Mouse (Mus musculus) MEL-GATA-1-ER (cell line): ENCODE results near the gene Cdcp2.

Experiments
- DNase-seq: peaks from one replicate; pipeline ENCODE4 v3.0.0-alpha.2; 2012; ENCODE audit warnings: low read depth; ENCODE audit errors: extremely low read depth

Cdcp2 gene

DNA sequence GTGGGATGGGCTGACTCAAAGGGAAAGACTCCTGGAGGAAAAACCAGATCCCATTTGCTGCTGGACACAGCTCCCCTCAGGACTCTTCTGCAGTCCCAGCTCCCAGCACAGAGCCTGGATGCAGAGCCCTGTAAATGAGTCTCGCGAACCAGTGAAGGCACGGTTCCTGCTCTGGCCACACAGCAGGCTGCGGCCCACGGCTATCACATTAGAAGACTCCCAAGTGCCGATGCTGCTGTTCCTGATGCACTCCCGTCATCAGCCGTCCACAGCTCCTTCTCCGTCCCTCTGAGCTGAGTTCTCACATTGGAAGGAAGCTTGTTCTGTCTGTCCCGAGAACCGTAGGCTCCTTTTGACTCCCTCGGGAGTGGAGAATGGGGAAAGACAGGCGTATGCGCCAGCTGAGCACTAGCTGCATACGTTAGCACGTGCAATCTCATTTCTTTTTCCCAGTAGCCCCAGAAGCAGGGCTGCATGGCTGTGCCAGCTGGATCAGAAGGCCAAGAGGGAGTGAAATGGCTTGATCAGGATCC is at the start of gene Cdcp2:
Gene Cdcp2 (plus strand): TSS at position 51 of the 533 bp plus-strand sequence.
- no peak for DNase-seq

- DNase-seq, result no peak
These were observed 48.9 kb upstream of the Cdcp2 start for GRCm38 (mm10) chr4:107047806-107048205.

DNA sequence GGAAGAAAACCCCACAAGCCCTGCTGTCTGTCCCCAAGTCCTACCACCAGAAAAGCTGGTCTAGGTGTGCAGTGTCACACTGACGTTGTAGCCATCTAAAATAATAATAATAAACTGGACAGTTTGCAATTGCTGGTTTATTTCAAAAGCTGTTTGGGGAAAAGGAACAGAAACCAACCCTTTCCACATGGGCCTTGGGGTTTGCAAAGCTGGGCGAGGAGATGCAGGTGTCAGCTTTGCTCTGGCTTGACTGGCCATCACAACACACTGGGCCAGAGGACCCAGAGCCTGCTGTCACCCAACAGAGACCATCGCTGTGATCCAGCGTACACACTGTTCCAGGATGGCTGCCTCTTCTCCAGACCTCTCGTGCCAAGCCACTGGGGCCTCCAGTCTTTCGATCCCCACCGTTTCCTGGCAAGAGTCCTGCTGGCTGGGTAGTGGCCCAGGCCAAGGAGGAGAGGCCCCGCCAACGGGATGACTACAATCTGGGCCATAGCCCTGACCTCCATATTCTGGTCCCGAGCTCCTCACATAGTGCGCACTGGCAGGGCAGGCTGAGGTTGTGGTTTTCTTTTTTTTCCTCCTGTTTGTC is 48.0 kb upstream of the Cdcp2 start:
- no peak for DNase-seq

DNA sequence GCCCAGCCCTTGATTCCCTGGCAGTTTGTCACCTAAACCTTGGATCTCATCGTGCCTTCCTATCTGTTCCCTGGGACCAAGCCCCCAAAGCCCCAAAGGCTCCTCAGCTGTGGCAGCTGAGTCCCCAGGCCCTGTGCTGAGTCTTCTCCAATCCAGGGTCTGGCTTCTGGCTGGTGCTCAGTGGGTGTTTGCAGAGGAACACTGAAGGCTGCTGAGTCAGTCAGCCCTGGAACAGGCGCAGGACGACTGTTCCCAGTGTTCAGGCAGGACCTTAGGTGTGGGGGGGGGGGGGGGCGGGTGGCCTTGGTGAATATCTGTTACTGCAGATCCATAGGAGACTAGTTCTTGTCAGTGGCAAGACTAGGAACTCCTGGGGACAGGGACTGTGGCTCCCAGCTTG is 44.8 kb upstream of the Cdcp2 start:
- no peak for DNase-seq

- DNase-seq, result no peak
These were observed 43.6 kb upstream of the Cdcp2 start for GRCm38 (mm10) chr4:107052962-107053553.

DNA sequence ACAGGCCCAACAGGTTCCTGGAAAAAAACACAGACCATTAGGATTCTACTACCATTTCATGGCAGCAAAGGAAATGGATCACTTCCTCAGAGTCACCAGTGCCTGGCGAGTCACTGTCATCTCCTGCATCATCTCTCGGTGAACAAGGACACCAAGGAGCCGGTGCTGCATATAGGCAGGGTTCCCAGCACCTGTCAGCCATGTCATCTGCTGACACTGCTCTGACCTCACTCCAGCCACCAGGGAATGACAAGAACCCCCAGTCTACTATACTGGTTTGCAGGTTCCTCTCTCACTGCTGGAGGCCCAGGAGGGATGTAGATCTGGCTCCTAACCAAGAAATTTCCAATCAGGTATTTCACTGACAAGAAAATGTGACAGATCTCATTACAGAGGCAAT is 40.6 kb upstream of the Cdcp2 start:
- DNase-seq, result no peak

DNA sequence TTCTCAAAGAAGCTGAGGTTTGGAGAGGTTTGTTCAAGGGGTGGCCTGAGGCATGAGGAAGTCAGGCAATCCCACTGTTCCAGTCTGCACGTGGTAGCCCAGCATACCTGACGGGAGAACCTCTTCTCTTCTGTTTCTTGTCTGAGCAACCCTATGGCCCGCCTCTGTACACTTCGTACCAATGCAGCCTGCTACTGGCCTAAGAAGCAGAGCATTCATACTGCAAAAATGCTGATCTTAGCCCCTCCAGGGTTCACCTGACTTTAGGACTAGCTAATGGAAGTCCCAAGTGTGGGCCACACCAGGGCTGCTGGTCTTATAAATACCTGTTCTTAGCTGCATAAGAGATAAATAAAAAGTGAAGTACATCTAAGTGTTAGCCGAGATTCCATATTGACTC is 38.3 kb upstream of the Cdcp2 start:
- no peak for DNase-seq

- DNase-seq, result no peak
These were observed 37.9 kb upstream of the Cdcp2 start for GRCm38 (mm10) chr4:107058781-107059180.

GRCm38 (mm10) chr4:107061560-107061959 is 35.1 kb upstream of the Cdcp2 start:
- DNase-seq, result peak; percentile 51

DNA sequence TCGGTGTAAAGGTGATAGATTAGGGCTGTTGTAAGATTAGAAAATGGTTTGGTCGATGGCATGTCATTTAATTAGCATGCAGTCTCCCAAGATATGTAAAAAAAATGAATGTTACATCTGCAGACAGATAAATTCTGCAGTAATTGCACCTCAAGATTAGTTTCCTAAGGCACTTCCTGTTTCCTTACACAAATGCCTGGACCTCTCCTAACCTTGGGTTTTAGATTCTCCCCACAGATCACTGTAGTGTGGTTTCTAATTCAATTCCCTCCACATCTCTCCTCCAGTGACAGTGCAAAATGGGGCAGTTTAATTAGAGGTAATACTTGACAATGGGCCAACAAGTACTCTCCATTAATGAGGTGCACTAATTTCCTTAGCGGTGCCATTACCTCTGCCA is 33.5 kb upstream of the Cdcp2 start:
- DNase-seq, result no peak

DNA sequence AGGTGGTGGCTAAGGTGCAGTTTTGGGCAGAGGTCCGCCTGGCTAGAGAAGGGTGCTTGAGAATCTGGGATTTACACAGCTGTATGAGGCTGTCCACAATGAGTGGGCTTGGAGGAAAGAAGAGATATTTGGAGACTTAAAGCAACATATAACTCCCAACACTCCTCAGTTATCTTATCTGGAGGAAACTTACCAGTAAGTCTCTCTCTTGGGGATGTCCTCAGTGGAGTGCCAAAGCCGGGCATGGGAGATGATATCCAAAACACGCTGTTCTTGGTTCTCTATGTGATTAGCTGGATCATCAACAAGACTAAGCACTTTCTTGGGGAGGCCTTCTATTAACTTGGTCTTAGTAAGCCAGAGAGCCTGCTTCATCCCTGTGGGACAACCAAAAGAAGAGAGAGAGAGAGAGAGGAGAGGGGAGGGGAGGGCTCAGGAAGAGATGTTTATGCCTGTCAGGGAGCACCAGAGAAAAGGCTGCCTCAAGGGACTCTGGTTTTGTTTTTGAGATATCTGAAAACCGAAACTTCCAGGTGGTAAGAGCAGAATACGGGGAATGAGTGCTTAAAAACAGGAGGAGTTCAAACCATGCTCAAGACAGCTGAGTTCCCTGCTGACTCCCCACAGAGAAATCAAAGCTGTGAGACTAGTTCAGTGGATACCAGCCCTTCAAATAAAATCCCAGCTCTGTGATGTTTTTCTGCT is 32.1 kb upstream of the Cdcp2 start:
- DNase-seq, result no peak

- DNase-seq, result peak; percentile 93
These were observed 30.2 kb upstream of the Cdcp2 start, which contains the start of the genes Mrpl37 and Cyb5rl for GRCm38 (mm10) chr4:107066252-107067124. Gene Mrpl37 (minus strand): TSS chr4:107066868. Gene Cyb5rl (plus strand): TSS chr4:107066988.

DNA sequence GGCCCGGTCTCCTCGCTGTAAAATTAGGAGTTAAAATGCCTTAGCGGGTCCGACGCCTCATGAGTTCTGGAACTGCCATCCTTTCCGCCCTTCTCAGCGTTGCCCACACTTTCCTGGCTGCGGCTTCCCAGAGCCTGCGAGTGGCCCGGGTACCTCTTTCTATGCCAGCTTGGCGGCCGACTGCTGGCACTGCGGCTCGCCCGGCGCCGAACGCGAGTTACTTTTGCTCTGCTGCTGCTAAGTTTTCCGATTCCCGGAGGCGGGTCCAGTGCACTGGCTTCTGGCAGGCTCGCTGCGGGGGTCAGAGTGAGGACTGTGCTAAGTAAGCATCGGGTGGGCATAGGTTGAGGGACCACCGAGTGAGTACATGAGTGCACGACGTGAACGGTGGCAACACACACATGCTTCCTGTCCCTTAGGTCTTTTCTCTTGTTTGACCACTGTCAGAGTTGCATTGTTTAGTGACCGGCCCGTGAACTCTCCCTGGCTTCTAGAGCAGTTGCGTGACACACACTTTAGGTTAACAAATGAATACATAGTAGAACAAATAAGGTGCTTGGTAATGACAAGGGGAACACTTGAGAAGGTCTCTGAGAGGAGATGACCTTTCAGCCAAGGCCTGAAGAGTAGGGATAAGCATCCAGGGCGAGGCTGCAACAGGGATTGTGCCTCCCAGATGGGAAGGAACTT is 29.4 kb upstream of the Cdcp2 start:
- no peak for DNase-seq

- DNase-seq, result no peak
These were observed 24.3 kb upstream of the Cdcp2 start for GRCm38 (mm10) chr4:107072343-107072742.

- no peak for DNase-seq
These were observed 21.2 kb upstream of the Cdcp2 start for GRCm38 (mm10) chr4:107075456-107075855.

DNA sequence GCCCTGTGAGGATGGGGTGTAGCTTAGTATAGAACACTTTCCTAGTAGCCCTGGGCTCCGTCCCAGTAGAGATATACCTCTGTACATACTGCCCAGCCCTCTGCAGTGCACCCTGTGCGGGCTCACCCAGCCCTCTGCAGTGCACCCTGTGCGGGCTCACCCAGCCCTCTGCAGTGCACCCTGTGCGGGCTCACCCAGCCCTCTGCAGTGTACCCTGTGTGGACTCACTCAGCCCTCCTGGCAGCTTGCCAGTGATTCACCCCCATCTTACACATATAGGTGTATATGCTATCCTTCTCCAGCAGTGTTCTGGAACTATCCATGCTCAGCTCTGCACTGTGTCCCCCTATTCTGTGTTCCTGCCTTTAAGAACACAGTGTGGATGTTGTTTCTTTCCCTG is 17.8 kb upstream of the Cdcp2 start:
- no peak for DNase-seq

- DNase-seq, result no peak
These were observed 17.0 kb upstream of the Cdcp2 start for GRCm38 (mm10) chr4:107079716-107080115.

- DNase-seq, result no peak
These were observed 14.5 kb upstream of the Cdcp2 start for GRCm38 (mm10) chr4:107082185-107082584.

- no peak for DNase-seq
These were observed 13.6 kb upstream of the Cdcp2 start for GRCm38 (mm10) chr4:107083126-107083525.

DNA sequence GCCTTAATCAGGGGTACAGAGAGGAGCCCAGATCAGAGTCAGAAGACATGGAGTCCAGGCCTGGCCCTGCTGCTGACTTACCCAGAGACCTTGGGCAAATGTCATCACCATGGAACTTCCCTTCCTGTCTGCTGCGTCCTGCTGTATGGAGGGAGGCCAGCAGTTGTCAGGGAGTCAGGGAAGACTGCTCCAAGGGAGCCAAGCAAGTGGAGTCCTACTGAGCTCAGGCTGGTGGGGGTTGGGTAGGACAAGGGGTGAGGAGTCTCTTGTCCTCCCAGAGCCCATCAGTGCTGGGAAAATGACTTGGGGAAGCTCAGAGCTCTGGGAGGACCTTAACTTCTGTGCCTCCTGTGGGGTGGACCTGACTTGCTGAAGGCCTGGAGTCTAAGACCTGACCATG is 12.3 kb upstream of the Cdcp2 start:
- no peak for DNase-seq

GRCm38 (mm10) chr4:107084858-107085257 is 11.8 kb upstream of the Cdcp2 start:
- DNase-seq, result no peak
